Mouse (Mus musculus) kidney, postnatal 0 days (tissue): ENCODE measurements around the gene Gm28374. TPM values are rescaled to one million over a fixed set of nuclear protein-coding genes. Genes with fewer than 3 reads are reported as not detected.

Source experiments
- ATAC-seq: fragments of 200-750 bp; cut with Nextera tagmentation; replicated peaks from 2 replicates; pipeline ENCODE4 v1.8.0; 2017; ENCODE audit warnings: low read depth, moderate number of reproducible peaks, moderate TSS enrichment, moderate library complexity; ENCODE audit not compliant: low FRiP score
- DNase-seq: peaks from one replicate; pipeline ENCODE4 v3.0.0-alpha.2; 2016; ENCODE audit warnings: low spot score
- H3K27ac ChIP-seq: fragments of 300-500 bp; sonication (generic); 2 replicates; pipeline ENCODE4 v1.5.1; 2014; ENCODE audit warnings: mild to moderate bottlenecking
- H3K27me3 ChIP-seq: fragments of 300-500 bp; sonication (generic); 2 replicates; pipeline ENCODE4 v1.6.1; 2014; ENCODE audit warnings: low read length, mixed read lengths; ENCODE audit not compliant: insufficient read depth
- H3K36me3 ChIP-seq: fragments of 300-500 bp; sonication (generic); 2 replicates; pipeline ENCODE4 v1.6.1; 2014; ENCODE audit warnings: low read length, mixed read lengths; ENCODE audit not compliant: insufficient read depth
- H3K4me1 ChIP-seq: fragments of 300-500 bp; sonication (generic); replicated peaks from 2 replicates; pipeline ENCODE4 v1.6.1; 2014; ENCODE audit warnings: antibody characterized with exemption, low read length, mixed read lengths; ENCODE audit not compliant: insufficient read depth
- H3K4me2 ChIP-seq: fragments of 300-500 bp; sonication (generic); 2 replicates; pipeline ENCODE4 v1.6.1; 2014; ENCODE audit warnings: mild to moderate bottlenecking, low read length, moderate library complexity, mixed read lengths
- H3K4me3 ChIP-seq: fragments of 300-500 bp; sonication (generic); replicated peaks from 2 replicates; pipeline ENCODE4 v1.5.1; 2014; ENCODE audit warnings: low read depth, low read length
- H3K9ac ChIP-seq: fragments of 300-500 bp; sonication (generic); 2 replicates; pipeline ENCODE4 v1.6.1; 2014; ENCODE audit warnings: low read depth, low read length
- H3K9me3 ChIP-seq: fragments of 300-500 bp; sonication (generic); replicated peaks from 2 replicates; pipeline ENCODE4 v1.6.1; 2016; ENCODE audit warnings: low read length, inconsistent platforms, mixed read lengths
- CTCF ChIP-seq: IDR thresholded peaks from 2 replicates; pipeline ENCODE4 v1.5.1; 2016; ENCODE audit warnings: antibody characterized with exemption, low read depth, mild to moderate bottlenecking, moderate library complexity
- WGBS: fragments of 180-500 bp; shearing (Covaris S2); extraction: QIAGEN DNeasy Blood & Tissue Kit; methylation state at CpG from one replicate; pipeline ENCODE4 v1.1.7; 2014; 5-methylcytosine and 5-hydroxymethylcytosine counted together
- polyA plus RNA-seq: library from polyadenylated mRNA; unstranded; fragments of >200 nt; fragmentation: Nextera tagmentation; extraction: Ambion mirVana; gene quantifications from 2 replicates; pipeline ENCODE4 v1.2.1, GENCODE M21; 2015

Gene Gm28374
- polyA plus RNA-seq, 1 experiment from 2014 or later, result 0.70 TPM

DNA sequence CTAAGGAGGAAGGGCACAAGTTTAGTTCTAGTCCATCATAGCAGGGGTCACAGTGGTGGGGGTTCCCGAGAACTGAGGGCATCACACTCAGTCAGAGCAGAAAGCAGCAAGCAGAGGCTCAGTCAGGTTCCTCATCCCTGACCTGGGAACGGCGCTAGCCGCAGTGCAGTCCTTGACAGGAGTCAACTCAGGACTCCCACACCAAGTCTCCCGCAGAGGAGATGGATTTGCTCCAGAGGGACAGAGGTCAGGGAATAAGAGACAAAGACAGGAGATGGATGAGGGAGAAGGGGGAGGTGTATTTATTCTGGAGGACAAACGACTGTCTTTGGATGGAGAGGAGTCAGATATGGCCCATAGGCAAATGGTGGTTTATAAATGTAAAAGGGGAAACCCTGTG is 31.1 kb upstream of the Gm28374 start:
- no peaks in the 10 kb centered on the region for H3K27me3 ChIP-seq
- no peak for ATAC-seq
- no peak overlapping the region for H3K4me3 ChIP-seq
- no peak overlapping the region for H3K9ac ChIP-seq
- no peak for DNase-seq
- no peak overlapping the region for H3K27ac ChIP-seq
- no peaks in the 10 kb centered on the region for H3K9me3 ChIP-seq
- peaks cover 5% of the 10 kb centered on the region for H3K4me1 ChIP-seq
- TF ChIP-seq CTCF, result no peak
- WGBS, result 34% methylated on average over 6 of the region's 6 CpGs
- H3K4me2 ChIP-seq, result no peak overlapping the region
- peaks cover 19% of the 10 kb centered on the region for H3K36me3 ChIP-seq

DNA sequence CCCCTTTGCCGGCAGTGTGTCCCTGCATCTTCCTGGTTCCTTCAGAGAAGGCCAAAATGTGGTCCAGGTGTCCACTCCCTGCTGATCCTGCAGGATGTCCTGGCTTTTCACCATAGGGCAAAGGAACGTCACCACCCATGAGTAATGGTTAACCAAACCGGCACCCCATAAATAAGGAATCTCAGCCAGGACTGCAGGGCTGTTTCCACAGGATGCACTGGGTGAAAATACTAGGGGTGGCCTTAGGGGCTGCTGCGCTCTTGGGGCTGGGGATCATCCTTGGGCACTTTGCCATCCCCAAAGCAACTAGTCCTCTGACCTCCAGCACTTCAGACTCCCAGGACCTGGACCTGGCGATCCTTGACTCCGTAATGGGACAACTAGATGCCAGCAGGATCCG is 23.5 kb upstream of the Gm28374 start, which contains the start of gene Naaladl1:
TSS of gene Naaladl1 (plus strand) at position 197 of the 400 bp plus-strand sequence.
- Histone ChIP-seq H3K27me3 (no peaks in the 10 kb centered on the region), H3K4me1 (no peaks in the 10 kb centered on the region), H3K36me3 (no peaks in the 10 kb centered on the region), H3K4me2 (no peak within 1 kb of the TSS), H3K27ac (no peak within 1 kb of the TSS), H3K9ac (no peak within 1 kb of the TSS), H3K4me3 (no peak within 1 kb of the TSS), H3K9me3 (no peaks in the 10 kb centered on the region)
- no peak for ATAC-seq
- 76% methylated on average over 7 of the region's 7 CpGs for WGBS
- TF ChIP-seq CTCF, result no peak
- no peak for DNase-seq

GRCm38 (mm10) chr19:6104476-6104875 is 22.4 kb upstream of the Gm28374 start:
- Histone ChIP-seq H3K27ac (no peak overlapping the region), H3K4me1 (no peaks in the 10 kb centered on the region), H3K9ac (no peak overlapping the region), H3K27me3 (no peaks in the 10 kb centered on the region), H3K9me3 (no peaks in the 10 kb centered on the region), H3K4me2 (no peak overlapping the region), H3K4me3 (no peak overlapping the region), H3K36me3 (no peaks in the 10 kb centered on the region)
- WGBS, result 70% methylated on average over 4 of the region's 4 CpGs
- TF ChIP-seq CTCF, result no peak
- ATAC-seq (no peak), DNase-seq (no peak)

GRCm38 (mm10) chr19:6102169-6102853 is 20.3 kb upstream of the Gm28374 start:
- H3K9ac ChIP-seq, result no peak overlapping the region
- H3K36me3 ChIP-seq, result no peaks in the 10 kb centered on the region
- WGBS, result 75% methylated on average over 6 of the region's 6 CpGs
- DNase-seq (no peak), ATAC-seq (no peak)
- H3K9me3 ChIP-seq, result no peaks in the 10 kb centered on the region
- no peaks in the 10 kb centered on the region for H3K27me3 ChIP-seq
- no peak overlapping the region for H3K4me3 ChIP-seq
- no peaks in the 10 kb centered on the region for H3K4me1 ChIP-seq
- TF ChIP-seq CTCF, result no peak
- H3K4me2 ChIP-seq, result no peak overlapping the region
- no peak overlapping the region for H3K27ac ChIP-seq

DNA sequence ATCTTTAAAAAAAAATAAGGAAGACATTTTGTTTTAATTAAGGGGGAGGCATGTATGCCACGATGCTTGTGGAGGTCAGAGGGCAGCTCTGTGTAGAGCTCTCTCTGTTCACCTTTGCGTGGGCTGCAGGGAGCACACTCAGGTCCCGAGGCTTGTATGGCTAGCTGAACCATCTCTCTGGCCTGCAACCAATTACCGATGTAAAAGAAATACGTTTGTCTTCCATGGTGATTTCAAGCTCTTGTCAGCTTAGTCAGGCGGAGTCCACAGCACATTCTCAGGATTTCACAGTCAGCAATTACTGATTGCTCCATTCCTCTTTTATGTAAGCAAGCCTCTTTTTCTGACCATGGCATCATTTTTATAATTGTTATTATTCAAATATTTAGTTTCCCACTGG is 19.1 kb upstream of the Gm28374 start:
- Histone ChIP-seq H3K4me3 (no peak overlapping the region), H3K9me3 (no peaks in the 10 kb centered on the region), H3K27ac (no peak overlapping the region), H3K9ac (no peak overlapping the region), H3K4me1 (no peaks in the 10 kb centered on the region), H3K36me3 (no peaks in the 10 kb centered on the region), H3K27me3 (no peaks in the 10 kb centered on the region), H3K4me2 (no peak overlapping the region)
- no peak for TF ChIP-seq CTCF
- ATAC-seq (no peak), DNase-seq (no peak)
- WGBS, result 58% methylated on average over 6 of the region's 6 CpGs

DNA sequence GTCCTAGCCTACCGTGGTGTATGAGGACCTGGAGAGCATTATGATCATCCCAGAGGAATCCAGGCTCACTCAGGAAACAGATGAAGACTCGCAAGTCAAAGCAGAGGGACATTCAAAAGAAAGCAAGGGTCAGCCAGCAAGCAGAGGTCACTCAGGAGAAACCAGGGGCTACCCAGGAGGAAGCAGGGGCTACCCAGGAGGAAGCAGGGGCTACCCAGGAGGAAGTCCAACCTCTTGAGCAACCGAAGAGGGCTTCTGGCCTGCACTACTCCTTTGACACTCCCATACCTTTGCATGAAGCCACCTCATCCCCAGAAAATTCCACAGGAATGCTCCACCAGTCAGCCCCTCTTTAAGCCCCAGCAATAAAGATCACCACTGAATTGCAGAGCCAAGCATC is 15.8 kb upstream of the Gm28374 start:
- Histone ChIP-seq H3K4me2 (no peak overlapping the region), H3K9ac (no peak overlapping the region), H3K27ac (no peak overlapping the region), H3K36me3 (0 out of 2 replicates have a peak, but pooled peaks cover 3% of the 10 kb centered on the region), H3K9me3 (no peaks in the 10 kb centered on the region), H3K4me3 (no peak overlapping the region), H3K4me1 (no peaks in the 10 kb centered on the region), H3K27me3 (no peaks in the 10 kb centered on the region)
- DNase-seq (no peak), ATAC-seq (no peak)
- 81% methylated on average over 3 of the region's 3 CpGs for WGBS
- no peak for TF ChIP-seq CTCF

GRCm38 (mm10) chr19:6094119-6094518 is 12.1 kb upstream of the Gm28374 start, which contains the start of gene AC131692.1:
Gene AC131692.1 (plus strand): TSS chr19:6094419.
- DNase-seq (no peak), ATAC-seq (no peak)
- no peak for TF ChIP-seq CTCF
- H3K9ac ChIP-seq, result no peak within 1 kb of the TSS
- H3K4me3 ChIP-seq, result no peak within 1 kb of the TSS
- no peak within 1 kb of the TSS for H3K27ac ChIP-seq
- H3K4me2 ChIP-seq, result no peak within 1 kb of the TSS
- H3K9me3 ChIP-seq, result no peaks in the 10 kb centered on the region
- peaks cover 20% of the 10 kb centered on the region; the same call in 1 of the 2 replicates for H3K36me3 ChIP-seq
- 85% methylated on average over 7 of the region's 7 CpGs for WGBS
- no peaks in the 10 kb centered on the region for H3K4me1 ChIP-seq
- H3K27me3 ChIP-seq, result no peaks in the 10 kb centered on the region
